Mouse (Mus musculus): Measurements from ENCODE around the gene Myo6.

Myo6 gene

DNA sequence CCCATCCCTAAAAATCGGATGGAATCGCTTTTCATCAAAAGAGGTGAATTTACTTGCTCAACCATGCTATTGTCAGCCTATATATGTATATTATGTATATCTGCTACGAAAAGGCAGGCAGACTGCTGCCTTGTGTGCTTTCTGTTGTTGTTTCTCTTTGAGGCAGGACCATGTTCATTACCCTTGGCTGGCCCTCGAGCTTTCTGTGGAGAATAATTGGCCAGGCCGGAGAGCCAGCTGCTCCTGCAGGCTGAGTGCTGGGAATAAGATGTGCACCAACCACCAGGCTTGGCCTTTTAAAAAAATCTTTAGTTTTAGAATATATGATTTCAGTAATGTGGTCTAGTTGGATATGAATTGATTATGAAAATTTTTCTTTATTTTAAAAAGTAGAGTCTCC, 19.3 kb downstream of the Myo6 start:
- no peak for DNase-seq

DNA sequence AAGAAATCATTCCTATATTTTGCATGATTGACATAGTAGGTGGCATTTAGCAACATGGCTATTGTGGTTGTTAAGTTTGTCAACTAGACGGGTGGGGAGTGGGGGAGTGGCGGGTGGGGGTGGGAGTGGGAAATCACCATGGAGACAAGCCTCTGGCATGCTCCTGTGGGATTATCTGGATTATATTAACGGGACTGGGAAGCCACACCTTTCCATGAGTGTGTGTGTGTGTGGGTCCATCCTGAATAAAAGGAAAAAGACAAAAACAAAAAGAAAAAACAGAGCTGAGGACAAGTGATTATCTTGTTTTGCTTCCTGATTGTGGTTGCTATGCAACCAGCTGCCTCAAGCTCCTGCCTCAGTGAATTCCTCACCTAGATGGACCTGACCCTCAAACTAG, 20.9 kb downstream of the Myo6 start:
- no peak for DNase-seq

DNA sequence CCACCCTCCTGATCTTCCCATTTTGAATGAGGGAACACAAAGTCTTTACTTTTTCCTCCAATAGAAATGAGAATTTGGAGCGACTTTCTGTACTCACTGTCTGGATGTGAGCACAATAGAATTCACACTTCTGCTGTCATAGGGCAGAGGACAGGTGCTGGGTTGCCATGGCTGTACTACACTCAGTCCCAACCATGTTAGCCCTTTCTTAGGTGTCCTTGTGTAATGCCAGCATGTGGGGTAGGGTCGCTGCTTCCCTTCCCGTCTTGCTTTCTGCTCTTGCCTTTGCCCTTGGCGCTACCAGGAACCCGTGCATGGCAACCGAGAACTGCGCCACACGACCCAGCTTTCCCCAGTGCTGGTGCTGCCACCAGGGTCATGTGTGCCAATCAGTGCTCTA, 21.9 kb downstream of the Myo6 start:
- DNase-seq, result no peak

DNA sequence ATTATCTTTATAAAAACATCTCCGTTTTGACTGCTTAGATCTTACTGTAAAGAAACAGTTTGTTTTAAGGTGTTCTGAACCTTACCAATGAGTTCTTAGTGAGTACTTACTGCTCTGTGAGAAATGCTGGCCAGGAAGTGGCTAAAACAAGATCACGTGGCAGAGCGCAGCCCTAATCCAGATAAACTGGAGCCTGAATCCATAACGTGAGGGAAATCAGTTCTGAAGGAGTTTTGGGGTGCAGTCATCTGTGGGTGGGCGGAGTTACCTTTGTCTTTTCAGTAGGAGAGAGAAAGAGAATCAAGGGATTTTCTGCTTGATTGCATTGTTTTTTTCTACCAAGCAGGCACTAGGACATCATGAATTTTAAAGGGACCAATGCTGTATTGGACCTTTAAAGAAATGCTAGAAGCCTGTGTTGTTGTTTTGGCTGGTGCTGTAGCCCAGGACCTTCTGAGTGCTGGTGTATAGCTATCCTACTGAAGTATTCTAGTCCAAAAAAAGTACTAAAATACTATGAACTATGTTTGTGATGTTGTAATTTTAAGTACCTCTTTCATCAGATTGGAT, 23.6 kb downstream of the Myo6 start:
- no peak for DNase-seq

DNA sequence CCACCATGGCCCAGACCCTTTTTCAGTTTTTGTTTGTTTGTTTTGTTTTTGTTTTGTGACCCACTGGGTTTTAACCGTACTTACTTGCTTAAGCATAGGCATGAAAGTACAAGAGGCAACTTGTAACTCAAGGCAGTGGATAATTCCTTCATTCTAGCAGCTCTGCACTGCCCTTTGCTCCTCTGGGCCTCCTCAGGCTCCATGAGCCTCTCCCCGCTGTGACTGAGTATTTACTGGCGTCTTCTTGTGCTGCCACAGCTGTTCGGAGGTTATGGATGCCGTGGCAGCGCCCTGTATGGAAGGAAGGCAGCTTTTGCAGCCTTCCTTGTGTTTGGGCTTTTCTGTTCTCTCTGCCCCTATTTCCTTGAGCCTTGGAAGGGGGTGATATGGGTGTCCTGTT, 26.4 kb downstream of the Myo6 start:
- DNase-seq, result no peak

DNA sequence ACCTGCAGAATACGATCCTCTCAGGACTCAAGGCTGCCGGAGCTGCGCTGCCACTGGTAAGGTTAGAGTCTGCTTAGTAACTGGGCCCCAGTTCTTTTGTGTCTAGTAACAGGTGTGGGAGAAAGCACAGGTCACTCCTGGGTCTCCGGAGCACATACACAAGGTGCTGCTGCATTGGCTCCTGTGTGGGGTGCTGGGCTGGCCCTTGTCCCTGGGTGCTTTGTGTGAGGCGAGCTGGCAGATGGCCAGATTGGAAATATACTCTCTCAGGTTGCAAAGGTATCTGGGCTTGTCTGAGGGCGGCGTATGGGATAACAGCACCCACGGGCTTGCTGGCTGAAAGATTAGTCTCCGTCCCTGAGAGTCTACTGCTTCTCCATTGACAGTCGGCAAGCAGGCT, 27.5 kb downstream of the Myo6 start:
- DNase-seq, result no peak

DNA sequence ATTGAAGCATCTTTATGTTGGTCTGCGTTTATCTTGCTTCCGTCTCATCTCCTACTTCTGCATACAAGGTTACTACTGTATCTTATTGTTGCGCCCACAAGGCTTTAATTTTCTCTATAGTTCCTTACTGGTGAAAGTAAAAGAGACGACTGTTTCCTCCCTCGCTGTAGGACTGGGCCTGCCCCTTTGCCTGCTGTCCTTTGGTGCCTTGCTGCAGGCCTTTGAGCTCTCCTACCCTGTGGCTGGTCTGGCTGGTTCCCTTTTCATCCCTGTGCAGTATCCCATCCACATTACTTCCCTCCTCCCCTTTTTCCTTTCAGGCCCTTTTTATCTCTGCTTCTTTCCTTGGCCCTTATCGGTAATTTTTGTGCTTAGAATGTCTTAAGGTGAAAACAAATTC, 29.6 kb downstream of the Myo6 start:
- no peak for DNase-seq

DNA sequence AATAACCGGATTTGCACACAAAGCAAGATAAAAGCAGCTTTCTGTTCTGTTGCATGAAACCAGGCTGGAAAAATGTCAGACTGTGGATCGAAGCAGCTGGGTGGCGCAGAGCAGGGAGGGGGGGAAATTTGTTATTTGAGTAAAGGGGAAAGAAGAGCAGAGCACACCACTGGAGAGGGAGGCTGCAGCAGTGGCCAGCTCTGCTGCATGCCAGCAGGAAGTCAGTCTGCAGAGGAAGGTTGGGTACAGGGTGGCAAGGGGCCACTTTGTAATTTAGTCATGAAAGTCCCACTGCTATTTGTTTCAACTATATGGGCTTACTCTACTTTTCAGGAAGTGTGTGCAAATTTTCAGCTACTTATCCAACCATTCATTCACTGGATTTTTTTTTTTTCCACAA, 31.3 kb downstream of the Myo6 start:
- no peak for DNase-seq

DNA sequence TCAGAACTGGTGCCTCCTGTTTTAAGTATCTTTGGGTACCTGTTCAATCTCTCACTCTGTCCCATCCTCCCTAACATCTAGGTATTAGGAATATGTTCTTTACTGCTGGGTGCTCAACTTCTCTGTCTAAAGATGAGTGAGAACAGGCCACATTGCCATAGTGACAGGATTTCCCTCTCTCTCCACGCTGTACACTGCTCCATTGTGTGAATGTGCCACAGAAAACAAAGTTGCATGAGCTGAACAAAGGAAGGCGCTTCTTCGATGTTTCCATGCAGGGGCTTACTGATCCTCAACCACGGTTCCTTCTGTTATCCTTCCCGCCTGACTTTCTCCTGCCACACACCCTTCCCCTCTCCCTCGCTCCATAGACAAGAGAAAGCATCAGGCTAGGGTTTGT, 32.4 kb downstream of the Myo6 start:
- DNase-seq, result no peak

DNA sequence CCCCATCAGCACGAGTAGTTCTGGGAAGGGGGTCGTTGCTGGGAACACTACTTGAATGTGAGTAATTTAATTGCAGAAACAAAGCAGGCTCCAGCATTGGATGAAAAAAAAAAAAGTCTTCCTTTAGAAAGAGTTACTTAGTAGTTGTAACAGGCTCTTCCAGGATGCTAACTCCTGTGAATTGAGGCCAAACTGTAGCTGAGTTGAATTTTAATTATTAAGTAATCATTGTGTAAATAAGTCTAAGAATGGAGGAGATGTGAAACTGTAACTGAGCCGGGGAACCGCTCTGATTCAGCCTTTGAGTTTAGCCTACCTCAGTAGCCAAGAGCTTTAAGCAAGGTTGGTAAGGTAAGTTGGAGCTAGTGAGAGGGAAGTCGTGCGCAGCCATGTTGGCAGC, 36.0 kb downstream of the Myo6 start:
- DNase-seq, result no peak

DNA sequence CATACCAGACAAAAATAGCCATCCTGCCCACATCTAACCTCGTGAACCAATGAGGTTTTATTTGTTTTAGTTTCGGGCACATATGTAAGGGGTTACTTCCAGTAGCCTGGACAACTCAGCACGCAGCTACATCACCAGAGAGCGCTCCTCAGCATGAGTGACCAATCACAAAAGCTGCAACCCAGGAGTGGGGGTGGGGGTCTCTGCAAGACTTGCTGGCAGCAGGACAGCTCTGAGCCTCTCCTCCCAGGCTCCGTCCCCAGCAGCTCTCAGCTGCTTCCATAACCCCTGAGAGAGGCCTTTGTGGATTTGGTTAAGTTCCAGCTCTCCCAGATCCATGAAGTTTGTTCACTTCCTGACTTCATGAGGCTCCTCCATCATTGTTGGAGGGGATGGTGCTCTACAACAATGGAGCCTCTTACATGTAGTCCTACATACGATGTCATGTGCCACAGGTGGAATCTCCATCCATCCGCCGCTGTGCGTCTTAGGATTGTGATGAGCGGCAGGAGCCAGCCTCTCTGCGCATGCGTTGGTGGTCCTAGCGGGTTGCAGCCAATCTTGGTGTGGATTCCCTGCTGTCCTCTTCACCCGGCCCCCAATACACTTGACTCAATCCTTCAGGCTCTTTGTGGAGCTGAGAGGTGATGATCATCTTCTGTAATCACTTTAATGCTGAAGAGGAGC, 37.7 kb downstream of the Myo6 start:
- peak; percentile 32 for DNase-seq

DNA sequence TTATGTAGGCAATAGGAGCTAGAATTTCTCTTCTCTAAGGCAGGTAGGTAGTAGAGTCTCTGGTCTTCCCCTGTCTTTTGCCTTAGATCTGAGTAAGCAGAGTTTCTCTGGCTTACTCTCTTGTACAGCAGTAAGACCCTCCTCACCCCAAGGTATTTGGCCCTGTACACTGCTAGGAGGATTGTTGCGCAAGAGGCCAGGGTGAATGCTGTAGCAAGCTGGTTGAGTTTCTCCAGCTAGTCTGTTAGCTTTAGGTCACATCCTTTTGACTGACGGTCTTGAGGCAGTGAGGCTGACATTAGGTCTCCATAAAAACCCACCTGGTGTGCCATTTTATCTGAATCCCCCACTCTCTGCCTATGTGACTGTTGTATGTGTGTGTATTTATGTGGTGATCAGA, 43.9 kb downstream of the Myo6 start:
- DNase-seq, result no peak

DNA sequence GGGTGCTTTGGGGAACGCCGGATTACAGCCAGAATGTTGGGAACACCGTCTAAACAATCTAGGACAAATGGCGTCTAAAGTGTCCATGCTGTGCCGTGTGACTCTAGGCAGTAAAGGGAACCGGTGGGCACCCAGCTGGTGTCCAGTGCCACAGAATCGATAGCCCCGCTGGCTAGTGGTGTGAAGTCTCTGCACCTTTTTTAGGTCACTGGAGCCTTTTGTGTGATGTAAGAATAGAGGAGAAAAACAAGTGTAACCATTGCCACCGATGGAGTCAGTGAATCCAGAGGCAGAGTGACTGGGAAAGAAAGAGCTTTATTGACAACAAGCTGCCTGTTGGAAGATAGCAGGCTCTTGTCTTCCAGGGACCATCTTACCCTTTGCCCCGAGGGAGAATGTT, 44.6 kb downstream of the Myo6 start:
- no peak for DNase-seq

DNA sequence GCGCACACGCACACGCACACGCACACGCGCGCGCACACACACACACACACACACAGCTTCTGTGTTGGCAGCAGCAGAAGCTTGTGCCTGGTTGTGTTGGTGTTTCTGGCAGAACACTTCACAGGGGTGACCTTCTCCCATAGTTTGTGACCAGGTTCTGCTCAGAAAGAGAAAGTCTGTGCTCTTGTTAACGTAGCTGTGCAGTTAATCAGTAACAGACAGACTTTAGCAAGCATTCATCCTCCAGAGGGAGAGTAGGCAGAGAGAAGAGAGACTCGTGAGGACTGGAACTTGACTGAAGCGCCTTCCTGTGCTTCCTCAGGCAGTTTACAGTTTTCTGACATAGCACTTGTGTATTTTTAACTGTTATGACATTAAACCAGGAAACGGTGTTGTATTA, 45.3 kb downstream of the Myo6 start:
- no peak for DNase-seq

DNA sequence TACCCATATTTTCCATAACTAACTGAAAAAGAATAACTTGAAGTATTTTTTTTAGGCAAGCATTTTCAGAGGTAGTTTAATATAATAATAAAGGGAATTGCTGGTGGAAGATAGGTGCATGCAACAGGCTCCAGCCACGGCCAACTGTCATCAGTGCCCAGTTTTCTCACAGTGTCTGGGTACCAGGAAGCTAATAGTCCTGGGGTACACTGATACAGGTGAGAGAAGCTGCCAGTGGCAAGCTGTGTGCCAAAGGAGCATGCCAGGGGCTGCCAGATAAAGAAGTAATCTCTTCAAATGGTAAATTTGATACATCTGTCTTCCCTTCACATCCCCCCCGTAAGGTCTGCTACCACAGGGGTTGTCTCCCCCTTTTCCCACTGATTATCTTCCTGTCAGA, 48.6 kb downstream of the Myo6 start:
- DNase-seq, result no peak

DNA sequence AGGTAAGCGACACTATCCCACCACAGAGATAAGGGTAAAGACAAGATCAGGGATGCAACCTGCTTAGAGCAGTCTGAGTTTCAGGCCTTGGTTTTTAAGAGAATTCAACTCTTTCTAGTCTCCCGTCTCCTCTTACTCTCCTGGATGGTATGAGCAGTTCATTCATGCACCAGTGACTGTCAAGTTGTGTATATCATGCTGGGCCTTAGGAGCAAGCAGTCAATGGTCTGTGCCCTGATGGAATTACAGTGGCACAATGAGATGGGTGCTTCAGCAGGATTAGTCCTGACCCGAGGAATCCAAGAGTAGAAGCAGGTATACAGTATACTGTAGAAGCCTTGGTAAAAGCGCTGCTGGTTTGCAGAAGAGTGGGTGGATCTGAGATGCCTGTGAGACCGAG, 50.7 kb downstream of the Myo6 start:
- no peak for DNase-seq

DNA sequence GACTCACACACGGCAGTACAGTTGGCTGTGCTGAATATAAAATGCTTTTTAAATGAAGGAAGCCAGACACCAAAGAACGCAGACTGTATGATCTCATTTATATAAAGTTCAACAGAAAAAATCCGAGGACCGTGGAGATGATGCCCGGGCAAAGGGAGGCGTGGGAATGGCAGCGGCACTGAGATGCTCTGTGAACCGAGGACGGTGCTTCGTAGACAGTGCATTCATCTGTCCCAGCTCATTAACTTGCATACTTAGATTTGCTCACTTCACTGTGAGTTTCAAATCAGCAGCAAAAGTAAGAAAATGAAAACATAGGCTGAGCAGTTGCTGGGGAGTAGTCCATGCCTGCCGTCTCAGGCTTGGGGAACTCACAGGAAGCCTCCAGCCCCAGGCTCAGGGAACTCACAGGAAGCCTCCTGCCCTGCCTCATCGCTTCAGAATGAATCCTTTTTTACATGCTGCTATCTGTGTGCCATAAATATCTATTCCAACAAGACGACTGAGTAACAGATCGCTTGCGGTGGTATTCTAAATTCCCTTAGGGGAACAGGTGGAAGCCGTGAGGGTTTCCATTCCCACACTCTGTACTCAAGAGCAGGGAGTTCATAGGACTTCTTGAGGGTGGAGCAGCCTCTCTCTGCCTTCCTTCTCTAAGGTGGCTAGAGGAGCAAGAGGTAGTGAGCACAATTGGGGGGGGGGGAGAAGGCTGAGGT, 52.1 kb downstream of the Myo6 start:
- DNase-seq, result no peak

DNA sequence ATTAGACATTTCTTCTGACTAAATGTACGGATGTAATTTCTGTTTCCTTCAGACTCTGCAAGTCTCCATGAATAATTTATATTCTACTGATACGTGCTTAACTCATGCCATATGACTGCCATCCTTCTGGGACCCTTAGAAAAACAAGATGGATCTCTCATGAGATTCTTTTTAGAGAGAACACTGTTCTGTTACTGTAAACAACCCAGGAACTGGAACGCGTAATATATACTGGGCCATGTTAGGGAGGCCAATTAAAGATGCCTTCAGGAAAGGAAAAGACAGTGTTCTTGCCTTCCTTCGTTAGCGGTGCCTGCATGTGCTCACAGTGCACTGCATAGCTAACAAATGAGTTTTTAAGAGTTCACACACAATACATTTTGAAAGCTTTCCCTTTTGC, 53.9 kb downstream of the Myo6 start:
- DNase-seq, result no peak

DNA sequence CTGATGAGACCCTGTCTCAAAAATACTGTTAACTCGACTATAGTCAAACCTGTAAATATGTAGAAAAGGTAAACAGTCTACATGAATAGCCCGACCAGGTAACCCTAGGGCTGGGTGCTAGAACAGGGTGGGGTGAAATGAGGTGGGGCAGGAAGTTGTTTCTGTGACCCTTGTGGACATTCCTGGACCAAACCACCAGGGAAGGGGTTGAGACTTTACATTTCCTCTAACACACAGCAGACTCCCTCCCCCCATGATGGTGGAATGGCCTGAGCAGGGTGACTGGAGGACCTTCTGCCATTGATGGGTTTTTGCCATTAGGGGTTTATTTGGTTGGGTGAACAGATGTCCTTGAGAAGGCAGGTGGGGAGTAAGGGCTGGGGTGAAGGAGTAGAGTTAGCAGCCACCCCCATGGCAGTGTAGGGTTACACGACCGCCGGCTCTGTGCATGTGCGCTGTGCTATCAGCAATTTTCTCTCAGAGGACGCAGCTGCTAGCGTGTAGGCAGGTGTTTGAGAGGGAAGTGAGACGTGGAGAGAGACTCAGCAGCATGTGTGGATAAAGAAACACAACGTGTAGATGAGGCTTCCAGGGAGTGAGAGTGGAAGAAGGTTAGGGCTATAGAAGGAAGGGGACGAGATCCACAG, 59.3 kb downstream of the Myo6 start:
- no peak for DNase-seq

DNA sequence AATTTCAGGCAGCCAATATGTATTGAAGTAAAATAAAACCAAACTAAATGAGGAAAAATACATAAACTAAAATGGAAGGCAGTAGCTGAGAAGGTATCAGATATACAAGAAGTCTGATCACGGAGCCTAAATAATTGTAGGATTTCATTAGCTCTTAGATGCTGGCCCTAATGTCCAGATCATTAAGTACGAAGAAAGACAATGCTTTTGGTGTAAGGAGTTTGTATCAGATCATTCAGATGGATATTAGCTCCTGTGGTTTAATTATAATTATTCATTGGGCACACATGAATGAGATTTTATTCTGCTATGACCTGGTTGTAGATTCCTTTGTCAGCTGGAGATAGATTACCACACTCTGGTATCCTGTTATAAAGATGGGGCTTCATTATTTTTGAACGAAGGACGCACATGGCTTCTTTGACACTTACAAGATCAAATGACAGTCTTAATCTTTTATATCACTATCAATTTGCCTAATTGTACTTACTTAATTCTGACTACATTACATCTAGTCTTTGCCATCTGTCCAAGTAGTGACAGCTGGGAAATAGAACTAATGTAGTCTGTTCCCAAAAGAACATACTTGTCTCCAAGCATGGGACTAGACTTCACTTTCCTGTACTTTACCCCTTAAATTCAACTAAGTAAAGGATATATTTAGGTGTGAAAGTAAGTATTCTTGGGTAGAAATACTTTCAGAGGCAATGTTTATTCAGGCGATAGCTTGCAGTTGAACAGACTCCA, 61.9 kb downstream of the Myo6 start:
- DNase-seq, result no peak

DNA sequence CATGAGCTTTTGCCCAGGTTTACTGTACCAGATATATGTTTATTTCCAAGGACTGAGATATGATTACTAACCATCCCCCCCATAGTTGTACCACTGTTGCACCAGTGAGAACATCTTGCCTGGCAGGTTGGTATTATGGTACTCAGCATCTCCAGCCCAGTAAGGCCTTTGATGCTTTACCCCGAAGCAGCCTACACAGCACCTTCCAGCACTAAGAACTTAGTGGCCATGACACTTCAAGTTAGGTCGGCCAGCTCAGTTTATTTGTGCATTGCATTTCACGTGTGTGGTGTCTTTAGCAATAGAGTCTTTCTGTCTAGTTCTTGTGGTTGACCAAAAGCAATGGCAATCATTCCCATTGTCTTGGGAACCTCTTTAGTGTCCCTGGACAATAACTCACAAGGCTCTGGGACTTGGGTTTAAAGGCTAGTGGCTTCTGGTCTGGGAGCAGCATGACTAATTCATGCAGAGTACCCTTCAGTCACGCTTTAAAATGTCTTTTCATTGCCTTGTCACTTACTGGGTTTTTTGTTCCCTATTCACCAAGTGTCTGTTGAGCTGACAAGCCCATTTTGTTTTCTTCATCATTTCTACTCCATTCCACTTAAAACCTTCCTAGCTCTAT, 69.1 kb downstream of the Myo6 start:
- no peak for DNase-seq

DNA sequence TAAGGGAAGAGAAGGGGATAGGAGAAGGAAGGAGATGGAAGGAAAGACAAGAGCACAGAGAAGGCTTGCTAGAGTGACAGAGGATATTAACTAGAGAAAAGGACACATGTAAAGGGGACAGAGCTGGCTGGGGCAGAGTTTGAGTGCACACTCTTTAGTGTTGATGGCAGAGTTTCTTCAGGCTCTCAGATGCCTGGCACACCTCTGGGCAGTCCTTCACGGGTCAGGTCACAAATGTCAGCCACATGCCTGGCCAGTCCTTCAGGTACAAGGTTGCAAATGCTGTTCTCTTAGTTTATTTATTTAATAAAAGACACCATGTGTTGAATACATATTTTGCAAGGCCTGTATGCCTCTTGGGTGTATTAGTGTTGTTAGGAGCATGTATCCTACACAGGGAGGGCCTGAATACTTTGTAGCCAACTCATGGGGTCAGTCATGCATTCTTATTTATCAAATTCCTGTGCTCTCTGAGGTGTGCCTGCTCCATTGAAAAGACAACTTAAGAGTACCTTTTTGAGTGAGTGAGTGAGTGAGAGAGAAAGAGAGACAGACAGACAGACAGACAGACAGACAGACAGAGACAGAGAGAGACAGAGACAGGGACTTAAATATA, 72.5 kb downstream of the Myo6 start:
- no peak for DNase-seq

DNA sequence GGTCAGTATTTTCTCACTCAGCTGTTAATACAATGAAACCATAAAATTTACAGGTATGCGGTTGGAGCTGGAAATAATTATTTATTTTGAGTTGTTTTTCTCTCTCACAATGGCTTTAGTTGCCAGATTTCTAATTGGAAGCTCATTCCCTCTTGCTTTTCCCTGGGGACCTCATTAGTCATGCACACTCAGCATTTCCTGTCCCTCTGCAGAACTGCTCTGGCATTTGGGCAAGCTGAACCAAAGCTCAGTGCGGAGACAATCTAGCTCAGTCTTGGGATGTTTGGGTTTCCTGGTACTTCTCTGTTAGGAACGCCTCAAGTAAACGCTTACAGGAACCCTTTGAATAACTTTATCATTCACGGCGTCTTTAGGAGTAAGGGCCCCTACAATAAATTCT, 76.9 kb downstream of the Myo6 start:
- DNase-seq, result no peak

Data from lung, postnatal 14 days (tissue).